Mouse (Mus musculus): ENCODE data around the gene AY074887. TPM values are rescaled to one million over a fixed set of nuclear protein-coding genes. Genes with fewer than 3 reads are reported as not detected.

Gene AY074887
- total RNA-seq, 2 experiments from 2014 or later = not detected

DNA sequence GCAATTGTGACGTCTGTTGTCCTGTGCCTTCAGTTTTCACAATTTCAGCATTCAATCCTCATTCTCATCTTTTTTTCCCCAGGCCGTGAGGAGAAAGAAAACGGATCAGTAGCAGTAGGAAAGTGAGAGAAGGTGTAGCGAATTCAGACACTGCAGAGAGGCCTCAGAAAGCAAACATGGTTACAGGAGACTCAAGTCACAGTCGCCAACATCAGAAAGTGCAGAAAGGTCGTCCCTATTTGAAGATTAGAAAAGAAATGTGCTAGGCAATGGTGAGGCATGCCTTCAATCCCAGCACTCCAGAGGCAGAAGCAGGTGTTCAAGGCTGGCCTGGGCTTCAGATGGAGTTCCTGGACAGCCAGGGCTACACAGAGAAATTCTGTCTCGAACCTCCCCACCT, 35.2 kb downstream of the AY074887 start:
- H3K4me3 ChIP-seq = no peak overlapping the region
- no peak overlapping the region for H3K27ac ChIP-seq
- TF ChIP-seq CTCF (IDR thresholded peaks at IDR 0.05) = no peak
- intact Hi-C loops (cut with DNase I) = loop anchor here (5.0 to 10.0 kb wide), 3 partner anchors 37 to 199 kb away; partner anchors contain the start of genes AY074887, Ireb2 and Psma4
- no peak for DNase-seq (ENCODE audit: extremely low spot score in 1 of 2, low spot score in 2 of 2)

DNA sequence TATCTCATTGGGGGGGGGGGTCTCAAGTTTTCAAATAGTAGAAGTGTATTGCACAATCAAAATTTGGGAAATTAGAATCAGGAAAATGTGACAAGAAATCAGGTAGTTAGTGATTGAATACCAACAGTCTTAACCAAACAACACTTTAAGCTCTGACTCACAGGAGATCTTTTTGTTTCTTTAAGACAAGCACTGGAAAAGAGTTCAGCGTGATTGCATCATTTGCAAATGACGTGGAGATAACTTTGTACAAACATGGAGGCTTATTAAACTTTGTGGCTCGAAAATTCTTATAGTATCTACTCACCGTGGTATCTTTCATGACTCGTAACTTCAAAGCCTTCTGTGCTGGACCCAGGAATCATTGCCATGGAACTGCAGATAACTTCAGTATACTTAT, 41.4 kb downstream of the AY074887 start:
- no peak overlapping the region for H3K4me3 ChIP-seq
- TF ChIP-seq CTCF (IDR thresholded peaks at IDR 0.05) = no peak
- no peak overlapping the region for H3K27ac ChIP-seq
- intact Hi-C loops (cut with DNase I) = no loop called here
- DNase-seq (ENCODE audit: extremely low spot score in 1 of 2, low spot score in 2 of 2) = no peak

Other genes starting within 250 kb of the AY074887 start
- gene Wdr61, start 216.5 kb downstream of the AY074887 start, total RNA-seq (2021) = 10 to 100 TPM; 49.7 to 62.1 TPM
- 1 to 10 TPM; 1.4 to 2.9 TPM for gene Crabp1, start 186.2 kb downstream of the AY074887 start, total RNA-seq (2021)
- 10 to 100 TPM; 48.0 to 52.2 TPM for gene Ireb2, start 87.2 kb downstream of the AY074887 start, total RNA-seq (2021)
- 1 to 10 TPM; 2.2 TPM for gene Hykk, start 33.7 kb downstream of the AY074887 start, total RNA-seq (2021)
- gene Psma4, start 208 bp downstream of the AY074887 start, total RNA-seq (2021) = 100 to 1,000 TPM; 109 to 116 TPM
- gene Chrna5, start 29.9 kb upstream of the AY074887 start, total RNA-seq (2021) = 1 to 10 TPM; 2.2 to 3.8 TPM
- under 1 TPM; 0.61 to 0.95 TPM for gene Chrna3, start 75.6 kb upstream of the AY074887 start, total RNA-seq (2021)
- not detected for gene Chrnb4, start 97.8 kb upstream of the AY074887 start, total RNA-seq (2021)
- gene Ube2q2, start 197.9 kb upstream of the AY074887 start, total RNA-seq (2021) = 10 to 100 TPM; 67.7 to 72.5 TPM